Mouse (Mus musculus) midbrain, embryonic 15.5 days (tissue): ENCODE measurements at regions not wholly inside any gene's neighbourhood (a gene's known extent, or its start where the extent isn't known, plus 50 kb on each side); places are given as distances from the start of the nearest gene placed in this dataset.

Experiments used
- ATAC-seq: fragments of 200-750 bp; cut with Nextera tagmentation; replicated peaks from 2 replicates; pipeline ENCODE4 v1.8.0; 2017; ENCODE audit warnings: moderate TSS enrichment
- H3K27ac ChIP-seq: fragments of 300-500 bp; sonication (generic); 2 replicates; pipeline ENCODE4 v1.5.1; 2015; ENCODE audit warnings: mild to moderate bottlenecking, inconsistent platforms
- H3K27me3 ChIP-seq: fragments of 300-500 bp; sonication (generic); replicated peaks from 2 replicates; pipeline ENCODE4 v1.6.1; 2015; ENCODE audit warnings: inconsistent platforms
- H3K36me3 ChIP-seq: fragments of 300-500 bp; sonication (generic); replicated peaks from 2 replicates; pipeline ENCODE4 v1.6.1; 2015; ENCODE audit warnings: inconsistent platforms
- H3K4me1 ChIP-seq: fragments of 300-500 bp; sonication (generic); 2 replicates; pipeline ENCODE4 v1.6.1; 2015; ENCODE audit warnings: inconsistent platforms
- H3K4me2 ChIP-seq: fragments of 300-500 bp; sonication (generic); 2 replicates; pipeline ENCODE4 v1.6.1; 2015; ENCODE audit warnings: inconsistent platforms, mild to moderate bottlenecking, moderate library complexity
- H3K4me3 ChIP-seq: fragments of 300-500 bp; sonication (generic); 2 replicates; pipeline ENCODE4 v1.5.1; 2015; ENCODE audit warnings: mild to moderate bottlenecking, inconsistent platforms
- H3K9ac ChIP-seq: fragments of 300-500 bp; sonication (generic); 2 replicates; pipeline ENCODE4 v1.6.1; 2015; ENCODE audit warnings: mild to moderate bottlenecking, inconsistent platforms
- H3K9me3 ChIP-seq: fragments of 300-500 bp; sonication (generic); 2 replicates; pipeline ENCODE4 v1.6.1; 2016; ENCODE audit warnings: inconsistent platforms
- WGBS: fragments of 180-500 bp; shearing (Covaris S2); methylation state at CpG from one replicate; pipeline ENCODE4 v1.1.7; 2015; ENCODE audit warnings: mixed read lengths; 5-methylcytosine and 5-hydroxymethylcytosine counted together

- no peak for ATAC-seq
- H3K4me2 ChIP-seq, result no peak overlapping the region
- no peaks in the 10 kb centered on the region for H3K9me3 ChIP-seq
- H3K27ac ChIP-seq, result no peak overlapping the region
- H3K4me1 ChIP-seq, result no peaks in the 10 kb centered on the region
- H3K27me3 ChIP-seq, result no peaks in the 10 kb centered on the region
- H3K36me3 ChIP-seq, result no peaks in the 10 kb centered on the region
- H3K9ac ChIP-seq, result no peak overlapping the region
- WGBS, result 81% methylated on average over 2 of the region's 2 CpGs
- H3K4me3 ChIP-seq, result no peak overlapping the region
Measured at GRCm38 (mm10) chr12:16477572-16477971, 133.2 kb downstream of the Lpin1 start.

GRCm38 (mm10) chr12:16474361-16475080 lies 136.2 kb downstream of the Lpin1 start:
- no peak for ATAC-seq
- Histone ChIP-seq H3K36me3 (no peaks in the 10 kb centered on the region), H3K27me3 (no peaks in the 10 kb centered on the region), H3K4me3 (no peak overlapping the region), H3K27ac (no peak overlapping the region), H3K4me1 (no peaks in the 10 kb centered on the region), H3K4me2 (no peak overlapping the region), H3K9me3 (no peaks in the 10 kb centered on the region), H3K9ac (no peak overlapping the region)
- 87% methylated on average over 4 of the region's 4 CpGs for WGBS

- Histone ChIP-seq H3K4me1 (no peaks in the 10 kb centered on the region), H3K4me3 (no peak overlapping the region), H3K9me3 (no peaks in the 10 kb centered on the region), H3K27me3 (no peaks in the 10 kb centered on the region), H3K4me2 (no peak overlapping the region), H3K9ac (no peak overlapping the region), H3K36me3 (no peaks in the 10 kb centered on the region), H3K27ac (no peak overlapping the region)
- 92% methylated on average over 6 of the region's 6 CpGs for WGBS
- ATAC-seq, result no peak
Measured at GRCm38 (mm10) chr12:16457419-16457818, 153.3 kb downstream of the Lpin1 start.

- no peak for ATAC-seq
Measured at GRCm38 (mm10) chr12:16450771-16451435, 159.9 kb downstream of the Lpin1 start.

GRCm38 (mm10) chr12:16438717-16439116 lies 172.0 kb downstream of the Lpin1 start:
- no peaks in the 10 kb centered on the region for H3K9me3 ChIP-seq
- no peaks in the 10 kb centered on the region for H3K4me1 ChIP-seq
- no peaks in the 10 kb centered on the region for H3K36me3 ChIP-seq
- WGBS, result 91% methylated on average over 5 of the region's 5 CpGs
- ATAC-seq, result no peak
- no peak overlapping the region for H3K4me3 ChIP-seq
- H3K27me3 ChIP-seq, result no peaks in the 10 kb centered on the region
- H3K9ac ChIP-seq, result no peak overlapping the region
- no peak overlapping the region for H3K4me2 ChIP-seq
- no peak overlapping the region for H3K27ac ChIP-seq

More at GRCm38 (mm10) chr12:16450771-16451435, 159.9 kb downstream of the Lpin1 start:
- H3K4me3 ChIP-seq, result no peak overlapping the region
- H3K27ac ChIP-seq, result no peak overlapping the region
- no peaks in the 10 kb centered on the region for H3K4me1 ChIP-seq
- H3K4me2 ChIP-seq, result no peak overlapping the region
- H3K9ac ChIP-seq, result no peak overlapping the region
- H3K36me3 ChIP-seq, result no peaks in the 10 kb centered on the region
- peaks cover 4% of the 10 kb centered on the region; the same call in 1 of the 2 replicates for H3K9me3 ChIP-seq
- WGBS, result 70% methylated on average over 3 of the region's 3 CpGs
- no peaks in the 10 kb centered on the region for H3K27me3 ChIP-seq

- H3K27ac ChIP-seq, result no peak overlapping the region
- H3K9ac ChIP-seq, result no peak overlapping the region
- H3K36me3 ChIP-seq, result no peaks in the 10 kb centered on the region
- H3K4me1 ChIP-seq, result no peaks in the 10 kb centered on the region
- WGBS, result 91% methylated on average over 1 of the region's 1 CpGs
- H3K4me2 ChIP-seq, result no peak overlapping the region
- H3K9me3 ChIP-seq, result no peaks in the 10 kb centered on the region
- H3K27me3 ChIP-seq, result no peaks in the 10 kb centered on the region
- ATAC-seq, result no peak
- no peak overlapping the region for H3K4me3 ChIP-seq
Measured at GRCm38 (mm10) chr12:16436961-16437360, 173.8 kb downstream of the Lpin1 start.

- ATAC-seq, result no peak
- Histone ChIP-seq H3K27me3 (no peaks in the 10 kb centered on the region), H3K27ac (no peak overlapping the region), H3K4me1 (no peaks in the 10 kb centered on the region), H3K36me3 (no peaks in the 10 kb centered on the region), H3K9ac (no peak overlapping the region), H3K4me2 (no peak overlapping the region), H3K9me3 (no peaks in the 10 kb centered on the region), H3K4me3 (no peak overlapping the region)
- 80% methylated on average over 1 of the region's 1 CpGs for WGBS
Measured at GRCm38 (mm10) chr12:16436255-16436654, 174.5 kb downstream of the Lpin1 start.

- Histone ChIP-seq H3K9ac (no peak overlapping the region), H3K27me3 (no peaks in the 10 kb centered on the region), H3K4me1 (no peaks in the 10 kb centered on the region), H3K9me3 (no peaks in the 10 kb centered on the region), H3K27ac (no peak overlapping the region), H3K36me3 (no peaks in the 10 kb centered on the region), H3K4me3 (no peak overlapping the region), H3K4me2 (no peak overlapping the region)
- ATAC-seq, result no peak
- 66% methylated on average over 1 of the region's 1 CpGs for WGBS
Measured at GRCm38 (mm10) chr12:16434739-16435138, 176.0 kb downstream of the Lpin1 start.

- Histone ChIP-seq H3K27me3 (no peaks in the 10 kb centered on the region), H3K27ac (no peak overlapping the region), H3K9me3 (no peaks in the 10 kb centered on the region), H3K36me3 (no peaks in the 10 kb centered on the region), H3K9ac (no peak overlapping the region), H3K4me2 (no peak overlapping the region), H3K4me1 (no peaks in the 10 kb centered on the region), H3K4me3 (no peak overlapping the region)
- ATAC-seq, result peak; percentile 33; the same call in 1 of the 2 replicates
- WGBS, result 58% methylated on average over 1 of the region's 1 CpGs
Measured at GRCm38 (mm10) chr12:16434225-16434624, 176.5 kb downstream of the Lpin1 start.

- H3K4me1 ChIP-seq, result no peaks in the 10 kb centered on the region
- H3K36me3 ChIP-seq, result no peaks in the 10 kb centered on the region
- no peak overlapping the region for H3K27ac ChIP-seq
- H3K4me3 ChIP-seq, result no peak overlapping the region
- H3K9me3 ChIP-seq, result no peaks in the 10 kb centered on the region
- no peak for ATAC-seq
- no peak overlapping the region for H3K9ac ChIP-seq
- WGBS, result 90% methylated on average over 5 of the region's 5 CpGs
- no peaks in the 10 kb centered on the region for H3K27me3 ChIP-seq
- no peak overlapping the region for H3K4me2 ChIP-seq
Measured at GRCm38 (mm10) chr12:16425980-16426379, 184.8 kb downstream of the Lpin1 start.

GRCm38 (mm10) chr12:16424526-16424925 lies 186.2 kb downstream of the Lpin1 start:
- no peak for ATAC-seq

GRCm38 (mm10) chr12:16395720-16396119 lies 215.0 kb downstream of the Lpin1 start:
- no peaks in the 10 kb centered on the region for H3K36me3 ChIP-seq
- no peaks in the 10 kb centered on the region for H3K9me3 ChIP-seq
- no peaks in the 10 kb centered on the region for H3K4me1 ChIP-seq
- no peak overlapping the region for H3K4me2 ChIP-seq
- no peak overlapping the region for H3K9ac ChIP-seq
- no peak overlapping the region for H3K4me3 ChIP-seq
- no peak for ATAC-seq
- no peak overlapping the region for H3K27ac ChIP-seq
- no peaks in the 10 kb centered on the region for H3K27me3 ChIP-seq
- WGBS, result 76% methylated on average over 2 of the region's 2 CpGs

More at GRCm38 (mm10) chr12:16424526-16424925, 186.2 kb downstream of the Lpin1 start:
- H3K4me1 ChIP-seq, result no peaks in the 10 kb centered on the region
- no peak overlapping the region for H3K9ac ChIP-seq
- H3K9me3 ChIP-seq, result no peaks in the 10 kb centered on the region
- no peak overlapping the region for H3K27ac ChIP-seq
- no peak overlapping the region for H3K4me3 ChIP-seq
- WGBS, result 94% methylated on average over 4 of the region's 4 CpGs
- no peaks in the 10 kb centered on the region for H3K27me3 ChIP-seq
- H3K4me2 ChIP-seq, result no peak overlapping the region
- H3K36me3 ChIP-seq, result no peaks in the 10 kb centered on the region

GRCm38 (mm10) chr12:16392851-16393250 lies 217.9 kb downstream of the Lpin1 start:
- Histone ChIP-seq H3K27ac (no peak overlapping the region), H3K9ac (no peak overlapping the region), H3K9me3 (no peaks in the 10 kb centered on the region), H3K36me3 (no peaks in the 10 kb centered on the region), H3K4me3 (no peak overlapping the region), H3K4me2 (no peak overlapping the region), H3K27me3 (no peaks in the 10 kb centered on the region), H3K4me1 (no peaks in the 10 kb centered on the region)
- ATAC-seq, result no peak
